Mouse (Mus musculus) lung, postnatal 10 days (tissue): Measurements from ENCODE around the gene Tmtc1.
A peak's percentile ranks its signal among the peaks of the same experiment; 100 is the strongest.

Source experiments
- DNase-seq: peaks from one replicate; pipeline ENCODE4 v3.0.0; 2021

The Tmtc1 gene

DNA sequence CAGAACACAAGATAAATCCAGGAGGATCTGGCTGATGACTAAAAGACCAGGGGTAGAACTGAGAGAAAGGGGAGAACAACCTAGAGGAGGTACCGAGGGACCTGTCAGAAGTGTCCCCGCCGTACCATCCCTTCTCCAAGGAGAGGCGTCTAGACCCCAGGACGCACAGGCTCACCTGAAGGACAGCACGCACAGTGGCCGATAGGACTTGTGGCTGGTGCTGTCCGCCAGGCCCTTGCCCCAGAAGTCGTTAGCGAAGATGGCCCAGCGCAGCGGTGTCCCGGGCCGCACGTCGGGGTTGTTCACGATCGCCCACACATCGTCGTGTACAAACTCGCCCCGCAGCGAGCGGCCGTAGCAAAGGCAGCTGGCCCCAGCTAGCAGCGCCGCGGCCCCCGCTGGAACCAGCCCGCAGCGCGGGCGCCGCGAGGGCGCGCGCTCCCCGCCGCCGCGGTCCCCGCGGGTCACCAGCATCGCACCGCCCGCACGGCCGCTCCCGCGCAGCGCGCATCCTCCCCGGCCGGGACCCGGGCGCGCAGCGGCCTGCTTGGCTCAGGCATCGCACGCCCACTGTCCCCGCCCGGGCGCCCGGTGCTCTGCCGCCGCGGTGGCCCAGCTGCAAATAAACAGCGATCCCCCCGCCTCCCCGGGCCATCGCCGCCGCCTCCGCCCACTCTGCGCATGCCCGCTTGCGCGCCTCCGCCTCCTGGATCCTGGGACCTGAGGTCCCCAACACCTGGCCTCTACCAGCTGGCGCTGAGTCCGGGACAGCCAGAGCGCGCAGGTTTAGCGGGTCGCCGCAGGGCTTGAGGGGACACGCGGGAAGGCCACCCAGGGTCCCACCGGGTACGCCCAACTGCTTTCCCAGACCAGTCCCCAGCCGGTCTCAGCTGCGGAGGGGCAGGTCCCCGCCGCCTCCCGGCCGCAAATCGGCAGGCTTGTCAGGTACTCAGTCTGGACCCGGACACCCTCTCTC, at the start of gene Tmtc1:
TSS of gene Tmtc1 (minus strand) at position 664 of the 976 bp plus-strand sequence.
- peak; percentile 83 for DNase-seq

DNA sequence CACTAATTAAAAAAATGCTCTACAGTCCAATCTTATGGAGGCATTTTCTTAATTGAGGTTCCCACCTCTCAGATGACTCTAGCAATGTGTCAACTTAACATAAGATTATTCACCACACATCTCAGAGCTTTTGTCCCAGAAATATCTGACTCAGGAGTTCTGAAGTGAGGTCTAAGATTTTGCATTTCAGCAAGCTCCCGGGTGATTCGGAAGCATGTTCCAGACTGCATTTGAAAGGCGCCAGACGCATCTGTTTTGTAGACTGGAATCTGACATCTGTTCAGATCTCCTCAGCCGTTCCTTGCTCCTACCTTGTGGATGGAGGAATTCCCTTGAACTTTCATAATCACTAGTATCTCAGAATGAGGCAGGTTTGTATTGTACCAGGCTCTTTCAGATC, 47.7 kb upstream of the Tmtc1 start:
- DNase-seq = no peak

DNA sequence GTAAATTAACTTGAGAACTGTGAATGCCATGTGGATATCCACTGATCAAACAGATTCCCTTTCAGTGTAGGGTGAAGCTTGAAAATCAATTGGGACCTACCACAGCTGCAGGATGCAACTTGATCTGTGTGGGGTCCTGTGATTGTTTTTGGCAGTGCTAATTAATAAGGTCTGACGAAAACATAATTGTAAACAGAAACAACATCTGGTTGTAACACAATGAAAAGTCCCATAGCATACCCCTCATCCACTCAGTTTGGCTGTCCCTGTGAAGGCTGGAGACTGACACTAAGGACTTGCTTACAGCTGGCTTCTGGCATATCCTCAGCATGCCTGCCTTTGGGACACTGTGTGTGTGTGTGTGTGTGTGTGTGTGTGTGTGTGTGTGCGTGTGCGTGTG, 42.6 kb upstream of the Tmtc1 start:
- DNase-seq = no peak

DNA sequence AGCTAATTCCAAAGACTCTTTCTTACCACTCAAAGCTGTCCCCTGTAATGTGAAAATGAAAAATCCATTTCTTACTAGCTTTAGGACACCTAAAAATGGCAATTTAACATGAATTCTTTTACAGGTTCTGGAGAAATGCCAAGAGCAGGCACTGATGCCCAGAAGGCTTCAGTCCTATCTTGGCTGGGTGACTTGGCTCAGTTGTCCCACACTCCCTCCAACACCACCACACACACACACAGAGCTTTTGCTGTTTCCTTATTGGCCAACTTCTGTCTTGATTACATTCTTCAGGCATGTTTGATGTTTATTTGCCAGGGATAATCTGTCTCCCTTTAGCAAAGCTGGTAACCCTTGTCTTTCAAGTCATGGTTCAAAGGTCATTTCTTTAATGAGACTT, 37.7 kb upstream of the Tmtc1 start:
- DNase-seq = peak; percentile 13

DNA sequence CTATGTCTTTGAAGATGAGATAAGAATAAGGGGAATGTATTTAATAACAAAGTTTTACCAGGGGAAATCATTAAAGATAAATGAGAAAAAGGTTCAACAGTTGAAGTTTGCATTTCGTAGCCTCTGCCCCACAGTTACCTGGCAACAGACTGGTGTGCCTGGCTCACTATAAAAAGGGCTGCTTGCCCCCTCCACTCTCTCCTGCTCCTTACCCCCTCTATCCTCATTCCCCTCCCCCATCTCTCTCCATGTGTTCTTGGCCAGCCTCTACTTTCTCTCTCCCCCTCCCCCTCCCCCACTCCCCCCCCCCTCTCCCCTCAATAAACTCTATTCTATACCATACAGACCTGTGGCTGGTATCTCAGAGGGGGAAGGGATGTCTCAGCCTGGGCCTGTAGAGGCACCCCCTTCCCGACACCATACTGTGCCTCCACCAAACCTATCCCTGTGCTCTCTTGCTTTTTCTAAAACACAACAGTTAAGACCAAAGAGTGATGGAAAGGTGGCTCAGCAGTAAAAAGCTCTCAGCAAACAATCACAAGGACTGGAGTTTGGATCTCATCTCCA, 35.6 kb upstream of the Tmtc1 start:
- no peak for DNase-seq

DNA sequence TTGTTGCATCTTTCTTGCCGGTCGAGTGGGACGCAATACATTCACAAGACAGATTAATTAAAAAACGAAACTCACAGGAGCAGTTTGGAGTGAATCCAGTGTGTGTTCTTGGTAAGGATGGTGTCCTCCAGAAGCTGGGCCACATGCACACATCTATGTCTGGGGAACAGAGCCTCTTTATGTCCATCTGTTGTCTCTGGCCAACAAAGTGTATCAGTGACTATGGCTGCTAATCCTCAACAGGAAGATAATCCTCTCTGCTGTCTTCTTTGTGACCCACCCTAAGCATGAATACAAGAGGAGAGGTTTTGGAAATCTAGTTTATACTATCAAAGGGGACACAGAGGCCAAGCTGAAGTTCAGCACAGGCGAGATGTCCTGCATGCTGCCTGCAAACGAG, 34.2 kb upstream of the Tmtc1 start:
- DNase-seq = no peak

DNA sequence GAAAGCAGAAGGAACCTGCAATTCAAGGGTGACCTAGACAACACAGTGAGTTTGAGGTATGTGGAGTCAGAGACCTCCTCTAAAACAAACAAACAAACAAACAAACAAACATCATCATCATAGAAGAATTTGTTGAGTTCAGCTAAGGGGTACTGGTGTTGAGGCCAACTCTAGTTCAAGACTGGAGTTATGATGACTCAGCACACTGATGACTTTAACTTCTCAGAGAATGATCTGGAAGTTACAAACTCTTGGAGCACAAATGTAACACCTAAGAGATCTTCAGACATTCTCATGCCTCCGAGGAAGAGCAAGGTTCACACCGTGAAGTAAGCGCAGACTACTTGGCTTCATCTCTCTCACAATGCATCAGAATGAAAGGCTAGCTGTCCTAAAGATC, 28.1 kb upstream of the Tmtc1 start:
- DNase-seq = no peak

DNA sequence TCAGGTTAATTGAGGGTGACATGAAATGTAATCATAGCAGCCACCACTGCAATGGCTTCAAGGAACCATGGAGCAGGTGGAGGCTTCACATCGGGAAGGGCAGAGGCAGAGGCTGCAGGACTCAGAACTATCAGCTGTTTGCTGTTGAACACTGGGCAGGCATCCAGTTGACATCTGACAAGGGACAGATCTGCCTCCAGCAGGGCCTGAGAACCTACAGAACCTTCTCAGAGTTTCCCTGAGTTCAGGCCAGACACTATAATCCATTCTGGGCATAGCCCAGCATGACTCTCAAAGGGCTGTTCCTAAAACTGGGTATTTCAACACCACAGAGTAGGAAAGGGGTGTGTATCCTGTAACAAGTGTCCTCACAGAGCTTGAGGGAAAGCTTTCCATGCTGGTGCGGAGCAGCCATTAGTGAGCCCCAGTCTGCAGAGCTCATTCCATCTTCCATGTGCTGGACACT, 23.8 kb upstream of the Tmtc1 start:
- peak; percentile 62 for DNase-seq

DNA sequence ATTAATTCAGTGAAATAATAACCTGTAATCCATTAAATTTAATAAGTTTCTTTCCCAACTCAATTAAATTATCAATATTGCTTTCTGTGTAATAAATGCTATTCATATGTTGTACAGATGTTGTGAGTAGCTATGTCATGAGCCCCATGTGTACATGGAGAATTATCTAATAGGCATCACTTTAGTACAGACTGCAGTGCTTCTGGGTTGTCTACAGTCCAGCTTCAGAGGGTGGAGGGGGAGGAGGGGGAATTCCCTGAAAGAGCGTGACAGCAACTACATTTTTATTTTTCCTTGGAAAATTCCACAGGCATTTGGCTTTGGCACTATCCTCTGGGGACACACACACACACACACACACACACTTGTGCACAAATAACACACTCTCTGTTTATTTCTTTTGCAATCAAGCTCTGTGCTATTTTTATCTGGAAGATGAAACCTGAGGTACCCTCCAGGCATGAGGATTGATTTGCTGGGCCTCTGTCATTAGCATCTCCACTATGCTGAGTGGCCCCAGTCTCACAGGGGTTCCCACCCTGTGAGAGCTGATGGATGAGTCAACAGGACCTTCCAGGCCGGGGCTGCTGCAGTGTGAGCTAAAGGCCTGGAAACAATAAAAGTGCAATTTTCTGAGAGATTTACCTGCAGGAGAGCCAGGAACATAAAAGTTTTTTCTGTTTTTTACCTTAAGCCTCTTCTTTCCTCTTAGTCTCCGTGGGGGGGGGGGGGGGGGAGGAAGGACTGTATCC, 23.2 kb upstream of the Tmtc1 start:
- DNase-seq = peak; percentile 49

DNA sequence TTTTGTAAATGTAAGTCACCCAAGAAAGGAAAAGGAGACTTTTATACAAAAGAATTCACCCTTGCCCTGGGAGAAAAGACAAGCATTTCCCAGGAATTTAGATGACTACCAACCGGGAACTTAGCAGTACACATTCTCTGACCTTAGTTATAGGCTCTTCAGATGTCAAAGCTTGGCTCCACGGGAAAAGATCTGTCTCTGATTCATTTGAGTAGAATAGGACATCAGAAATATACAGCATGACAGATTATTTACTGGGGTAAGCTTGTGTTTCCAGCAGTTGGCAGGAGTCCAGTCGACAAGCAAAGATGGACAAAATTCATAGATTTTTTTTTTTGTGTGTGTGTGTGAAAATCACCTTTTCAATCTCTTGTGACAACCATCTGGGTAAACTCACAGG, 15.4 kb upstream of the Tmtc1 start:
- DNase-seq = no peak

DNA sequence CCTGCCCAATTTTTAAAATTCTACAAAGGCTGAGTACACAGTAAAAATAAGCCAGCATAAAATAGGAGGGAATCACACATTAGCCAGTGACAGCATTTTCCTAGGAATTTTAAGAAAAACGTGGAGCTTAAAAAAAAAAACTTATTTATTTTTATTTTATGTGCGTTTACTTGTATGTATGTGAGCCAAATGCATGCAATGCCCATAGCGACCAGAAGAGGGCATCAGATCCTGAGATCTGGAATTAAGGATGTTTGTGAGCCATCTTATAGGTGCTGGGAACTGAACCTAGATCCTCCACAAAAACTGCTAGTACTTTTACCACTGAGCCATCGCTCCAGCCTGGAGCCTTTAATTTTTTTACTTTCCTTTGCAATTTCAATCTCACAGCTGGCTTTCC, 11.3 kb upstream of the Tmtc1 start:
- no peak for DNase-seq

DNA sequence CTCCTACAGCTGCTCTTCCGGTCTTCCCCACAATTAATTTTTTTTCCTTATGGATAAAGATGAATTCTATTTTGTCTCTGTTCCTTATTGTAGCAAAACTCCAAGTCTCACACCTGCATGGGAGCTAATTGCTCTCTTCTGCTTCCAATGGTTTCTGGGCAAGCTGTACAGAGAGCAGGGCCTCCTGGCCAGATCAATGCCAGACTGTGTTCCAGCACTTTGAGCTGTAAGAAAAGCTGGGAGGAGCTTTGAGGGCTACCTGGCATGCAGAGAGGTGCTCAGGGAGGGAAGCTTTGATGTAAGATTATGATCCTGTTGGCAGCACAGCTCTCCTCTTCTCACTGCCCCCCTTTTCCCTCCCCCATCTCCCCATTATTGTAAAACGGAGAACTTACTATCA, 10.6 kb upstream of the Tmtc1 start:
- no peak for DNase-seq

DNA sequence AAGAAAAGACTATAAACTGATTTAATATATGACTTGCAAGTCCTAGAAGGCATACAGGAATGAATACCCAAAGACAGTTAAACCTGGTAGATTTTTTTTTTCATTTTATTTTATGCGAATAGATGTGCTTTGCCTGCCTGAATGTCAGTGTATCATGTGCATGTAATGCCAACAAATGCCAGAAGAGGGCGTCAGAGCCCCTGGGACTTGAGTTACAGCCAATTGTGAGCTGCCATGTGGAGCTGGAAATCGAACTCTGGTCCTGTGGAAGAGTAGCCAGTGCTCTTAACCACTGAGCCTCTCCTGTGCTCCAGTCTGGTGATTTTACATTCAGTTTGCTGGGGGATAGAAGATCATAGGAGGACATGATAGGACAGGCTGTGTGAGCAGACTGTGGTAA, 4.0 kb upstream of the Tmtc1 start:
- no peak for DNase-seq

DNA sequence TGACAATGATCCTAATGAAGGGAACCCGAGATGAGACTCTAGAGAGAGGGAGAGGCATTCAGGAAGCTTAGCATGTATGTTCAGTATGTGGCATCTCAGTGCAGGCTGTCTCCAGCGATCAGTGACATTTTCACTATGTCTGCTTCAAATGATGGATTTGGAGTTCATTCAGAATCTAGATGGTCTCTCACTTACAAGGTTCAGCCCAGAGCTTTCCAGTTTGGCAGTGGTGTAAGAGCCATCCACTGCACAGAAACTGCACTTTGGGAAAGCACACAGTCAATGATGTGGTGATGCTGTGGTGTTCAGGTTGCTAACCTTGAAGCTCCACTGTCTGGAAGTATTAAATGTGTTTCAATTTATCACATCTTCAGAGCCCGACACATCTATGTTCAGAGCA, 1.9 kb upstream of the Tmtc1 start:
- no peak for DNase-seq

DNA sequence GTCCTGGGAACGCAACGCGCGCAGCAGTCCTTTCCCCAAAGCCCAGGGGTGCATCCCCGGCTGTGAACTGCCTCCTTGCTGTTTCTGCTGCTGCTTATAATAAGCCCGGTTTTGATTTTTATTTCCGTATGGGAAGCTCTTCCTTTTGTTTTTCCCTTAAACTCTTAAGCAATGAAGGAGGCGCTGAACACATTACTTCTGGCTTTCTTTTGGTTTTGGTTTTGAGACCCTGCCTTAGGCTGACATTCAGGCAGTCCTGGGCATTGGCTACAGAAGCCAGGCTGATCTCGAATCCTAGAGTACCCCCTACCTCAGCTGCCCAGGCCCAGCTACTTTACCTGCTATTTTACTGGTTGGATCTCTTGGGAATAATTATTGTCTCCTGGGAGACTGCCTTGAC, 607 bp upstream of the Tmtc1 start:
- no peak for DNase-seq

DNA sequence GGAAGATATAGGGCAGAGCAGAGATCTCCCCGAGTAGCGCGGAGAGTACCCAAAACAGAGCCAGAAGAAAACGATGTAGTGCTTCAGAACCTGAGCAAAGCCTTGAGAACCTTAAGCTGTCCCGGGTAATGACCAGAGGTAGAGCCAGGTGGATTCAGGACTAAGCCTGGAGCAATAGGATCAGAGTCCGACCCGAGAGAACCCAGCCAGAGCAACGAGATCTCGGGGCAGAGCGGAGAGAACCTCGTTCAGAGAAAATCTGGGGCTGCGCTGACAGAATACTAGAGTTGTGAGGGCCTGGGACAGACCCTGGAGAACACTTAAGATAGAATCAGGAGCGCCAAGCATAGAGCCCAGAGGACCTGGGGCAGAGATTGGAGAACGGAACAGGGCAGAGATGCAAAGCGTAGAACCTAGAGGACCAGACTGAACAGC, 881 bp downstream of the Tmtc1 start:
- DNase-seq = peak; percentile 17

DNA sequence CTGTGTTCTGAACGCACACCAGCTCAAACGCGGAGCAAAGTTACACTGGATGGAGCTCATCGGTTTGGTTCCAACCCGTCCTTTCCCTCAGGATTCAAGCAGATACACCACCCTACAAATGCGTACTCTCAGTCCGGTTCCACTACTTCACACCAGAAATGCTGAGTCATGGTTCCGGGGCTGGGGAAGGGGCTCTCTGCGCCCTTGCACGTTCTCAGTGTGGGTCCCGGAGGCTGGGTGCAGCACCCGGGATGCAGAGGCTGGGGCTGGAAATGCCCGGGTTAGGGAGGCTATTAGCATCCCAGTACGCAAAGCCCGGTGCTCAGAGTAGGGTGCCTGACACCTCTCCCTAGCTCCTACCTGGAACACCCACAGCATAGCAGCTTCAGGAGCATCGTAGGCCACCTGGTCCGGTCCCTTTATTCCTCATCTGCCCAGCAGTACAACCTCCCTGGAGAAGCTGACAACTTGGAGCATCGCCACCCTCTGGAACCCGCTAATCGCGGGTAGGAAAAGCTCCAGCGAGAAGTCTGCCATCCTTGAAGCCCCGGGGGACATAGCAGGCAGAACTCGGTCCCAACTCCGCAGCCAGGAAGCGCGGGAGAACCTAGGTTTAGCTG, 1.4 kb downstream of the Tmtc1 start:
- peak; percentile 33 for DNase-seq

DNA sequence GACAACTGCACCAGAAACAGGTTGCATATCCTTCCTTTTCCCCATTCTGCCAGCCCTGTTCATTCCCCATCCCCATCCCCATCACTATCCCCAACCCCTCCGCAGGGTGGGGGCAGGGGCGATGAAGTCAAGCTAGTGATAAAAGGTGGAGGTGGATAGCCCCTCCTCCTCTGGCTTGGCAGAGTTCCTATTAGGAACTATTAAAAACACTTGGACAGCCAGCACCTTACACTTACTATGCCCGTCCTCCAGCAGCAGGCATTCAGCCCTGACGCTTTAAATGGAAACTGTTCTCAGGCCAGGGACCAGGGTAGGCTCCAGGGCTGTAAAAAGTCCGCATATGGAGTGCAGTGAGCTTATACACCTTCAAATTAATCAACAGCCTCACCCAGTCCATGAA, 2.3 kb downstream of the Tmtc1 start:
- DNase-seq = peak; percentile 12

DNA sequence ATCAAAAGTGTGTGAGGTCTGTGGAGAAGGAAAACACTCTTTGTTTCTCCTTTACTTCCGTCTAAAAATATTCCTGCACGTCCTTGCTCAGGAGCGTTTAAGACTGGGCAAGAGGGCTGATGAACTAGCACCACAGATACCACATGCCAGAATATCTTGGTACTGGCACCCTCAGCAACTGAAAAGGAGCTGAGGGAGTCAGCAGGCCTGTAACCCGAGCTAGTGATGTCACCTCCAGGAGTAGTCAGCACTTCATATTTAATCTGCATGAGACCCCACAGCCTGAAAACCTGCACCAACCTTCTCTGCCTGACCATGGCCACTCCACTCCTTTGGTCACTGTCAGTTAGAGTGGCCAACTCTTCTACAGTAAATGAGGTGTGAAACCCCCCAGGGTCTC, 5.1 kb downstream of the Tmtc1 start:
- DNase-seq = no peak

DNA sequence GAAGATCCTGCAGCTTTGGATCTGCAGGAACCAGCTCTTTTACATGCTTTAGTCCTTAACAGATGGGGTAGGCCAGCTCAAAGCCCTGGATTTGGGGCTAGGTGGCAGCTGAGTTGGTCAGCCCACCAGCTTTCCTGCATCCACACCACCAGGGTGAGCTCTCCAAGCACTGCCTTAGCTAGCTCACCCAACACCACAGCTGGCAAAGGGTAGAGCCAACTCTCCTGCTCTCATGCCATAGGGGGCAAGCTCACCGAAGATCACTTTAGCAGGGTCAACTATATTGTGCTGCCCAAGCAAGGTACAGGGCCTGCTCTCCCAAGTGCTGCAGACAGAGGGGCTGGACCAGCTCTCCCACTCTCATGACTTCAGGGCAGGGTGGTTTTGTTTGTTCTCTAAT, 6.6 kb downstream of the Tmtc1 start:
- peak; percentile 5 for DNase-seq

DNA sequence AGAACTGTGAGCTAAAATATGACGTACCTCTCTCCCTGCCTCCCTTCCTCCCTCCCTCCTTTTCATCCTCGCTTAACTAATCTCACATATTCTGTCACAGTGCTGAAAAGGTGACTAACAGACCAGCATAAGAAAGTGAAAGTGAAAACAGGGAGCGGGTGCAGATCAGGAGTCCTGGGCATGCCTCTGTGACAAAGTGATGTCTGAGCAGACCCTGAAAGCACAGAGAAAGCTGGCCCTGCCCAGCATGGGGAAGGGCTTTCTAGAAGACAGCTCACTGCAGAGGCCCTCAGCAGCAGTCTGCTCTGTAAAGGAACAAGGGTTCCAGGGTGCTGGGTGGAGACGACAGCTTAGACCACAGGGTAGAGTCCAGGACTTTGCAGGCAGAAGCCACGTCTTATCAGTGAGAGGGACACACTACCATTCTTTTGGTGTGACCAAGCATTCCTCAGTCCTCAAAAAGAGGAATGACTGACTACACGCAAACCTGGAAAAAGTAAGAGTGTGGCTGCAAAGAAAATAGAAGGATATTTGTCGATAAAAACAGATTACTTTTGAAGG, 7.7 kb downstream of the Tmtc1 start:
- no peak for DNase-seq

DNA sequence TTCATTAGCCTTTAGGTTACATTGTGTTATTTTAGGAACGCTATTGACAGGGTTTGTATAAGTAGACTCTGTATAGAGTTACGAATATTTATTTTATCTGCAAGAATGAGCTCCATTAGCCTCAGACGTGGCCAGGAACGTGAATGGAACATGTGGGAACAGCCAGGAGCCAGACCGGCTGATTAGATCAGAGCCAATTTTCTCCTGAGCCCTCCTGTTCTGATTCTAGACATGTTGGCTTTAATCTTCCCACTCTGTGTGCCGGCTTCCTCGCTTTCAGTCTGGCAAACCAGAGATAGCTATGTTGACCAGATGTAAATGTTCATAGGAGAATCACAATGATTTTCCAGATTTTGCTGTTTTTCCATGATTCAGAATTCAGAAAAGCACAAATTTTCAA, 22.6 kb downstream of the Tmtc1 start:
- DNase-seq = no peak

DNA sequence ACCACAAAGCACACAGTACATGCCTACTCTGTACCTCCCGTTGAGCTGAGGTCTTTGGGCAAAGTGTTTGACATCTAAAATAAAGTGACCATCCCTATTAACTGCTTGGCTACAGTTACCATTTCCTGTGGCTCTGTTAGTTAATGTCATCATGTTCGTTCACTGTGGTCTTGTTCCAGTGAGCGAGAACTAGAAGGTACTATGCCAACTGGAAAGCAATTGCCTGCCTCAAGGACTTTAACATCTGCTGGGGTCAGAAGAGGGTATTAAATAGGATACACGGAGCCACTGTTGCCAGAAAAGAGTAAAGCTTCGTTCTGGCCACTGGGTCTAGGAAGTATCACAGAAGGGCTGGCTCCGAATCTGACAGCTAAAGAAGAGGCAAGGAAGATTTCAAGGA, 23.8 kb downstream of the Tmtc1 start:
- DNase-seq = peak; percentile 12
